Mouse (Mus musculus): ENCODE results near the gene Npm3.

DNA sequence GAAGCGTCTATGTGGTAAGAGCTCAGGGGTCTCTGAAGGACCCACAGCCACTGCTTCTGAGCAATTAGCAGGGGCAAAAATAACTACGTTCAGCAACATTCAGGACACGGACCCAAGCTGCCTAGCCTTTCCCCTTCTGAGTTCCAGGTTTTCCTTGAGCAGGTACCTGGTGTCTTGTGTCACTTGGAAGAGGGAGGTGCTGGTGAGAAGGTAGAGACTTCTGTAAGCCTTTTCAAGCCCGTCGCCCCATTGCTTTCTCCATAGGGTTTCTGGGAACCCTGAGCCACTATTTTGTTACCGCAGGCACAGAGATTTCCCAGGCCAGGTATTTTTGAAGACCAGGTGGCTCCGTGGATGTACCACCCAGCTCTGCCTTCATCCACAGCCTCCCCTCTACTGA, 5.8 kb downstream of the Npm3 start:
- TF ChIP-seq CTCF (IDR thresholded peaks at IDR 0.05; ENCODE audit: control insufficient read depth, insufficient read depth, low read length) = no peak
- TF ChIP-seq POLR2A (IDR thresholded peaks at IDR 0.05; ENCODE audit: borderline replicate concordance, control insufficient read depth, low read depth, low read length) = no peak
